Mouse (Mus musculus): ENCODE results near the gene Igsf9b. TPM values are rescaled to one million over a fixed set of nuclear protein-coding genes. Genes with fewer than 3 reads are reported as not detected.

Gene Igsf9b
- polyA plus RNA-seq, 1 experiment from 2014 or later, result 0.08 TPM

DNA sequence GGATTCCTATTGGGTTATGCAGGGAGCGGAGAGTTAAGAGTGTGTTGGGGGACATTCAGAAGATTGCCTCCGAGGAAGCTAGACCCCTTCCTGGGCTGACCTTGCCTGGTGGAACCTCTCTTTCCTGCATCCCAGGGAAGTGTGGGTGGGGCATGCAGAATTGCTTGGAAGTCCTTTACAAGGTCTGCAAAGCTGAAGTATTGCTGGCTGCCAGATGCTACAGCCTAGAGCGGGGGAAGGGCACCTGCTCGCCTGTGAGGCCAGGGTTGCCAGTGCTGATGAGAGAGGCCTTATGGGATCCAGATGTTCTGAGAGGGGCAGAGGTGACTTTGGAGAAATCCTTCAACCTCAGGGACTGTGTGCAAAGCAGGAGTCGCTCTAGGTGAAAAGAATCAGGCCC lies 2.5 kb downstream of the Igsf9b start:
- H3K4me3 ChIP-seq (ENCODE audit: low read depth, low read length), result no peak overlapping the region
- no peaks in the 10 kb centered on the region for H3K4me1 ChIP-seq (ENCODE audit: control insufficient read depth, low read depth, low read length)
- no peak for ATAC-seq (ENCODE audit: low read depth)
- H3K36me3 ChIP-seq (ENCODE audit: control insufficient read depth, insufficient read depth), result no peaks in the 10 kb centered on the region
- H3K27me3 ChIP-seq (ENCODE audit: control insufficient read depth, insufficient read depth, low read depth, low read length), result peaks cover 43% of the 10 kb centered on the region
- no peak overlapping the region for H3K4me2 ChIP-seq (ENCODE audit: low read depth, low read length)
- H3K9me3 ChIP-seq (replicated peaks; ENCODE audit: control insufficient read depth, low read length), result no peaks in the 10 kb centered on the region
- WGBS (ENCODE audit: insufficient replicate concordance), result 37% methylated on average over 5 of the region's 5 CpGs
- H3K27ac ChIP-seq (ENCODE audit: low read length), result no peak overlapping the region
- no peak overlapping the region for H3K9ac ChIP-seq (ENCODE audit: low read depth, low read length)

DNA sequence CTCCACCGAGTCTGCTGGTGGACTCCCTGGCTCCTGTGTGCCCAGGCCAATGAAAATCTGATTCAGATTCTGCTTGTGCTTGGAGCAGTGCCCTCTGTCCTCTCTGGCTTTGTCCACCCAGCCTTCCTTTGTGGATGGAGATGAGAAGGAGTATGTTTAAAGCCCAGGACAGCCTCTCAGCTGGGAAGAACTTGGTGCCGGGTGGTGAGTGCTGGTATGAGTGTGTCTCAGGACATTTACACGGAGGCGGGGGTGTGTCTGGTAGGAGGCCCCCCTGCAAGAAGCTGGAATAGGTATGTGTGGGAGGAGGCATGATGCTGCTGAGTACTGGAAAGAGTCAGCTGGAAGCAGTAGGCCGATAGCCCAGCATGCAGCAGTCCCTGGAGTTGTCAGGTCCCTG lies 3.3 kb downstream of the Igsf9b start:
- ATAC-seq (ENCODE audit: low read depth), result no peak
- peaks cover 43% of the 10 kb centered on the region for H3K27me3 ChIP-seq (ENCODE audit: control insufficient read depth, insufficient read depth, low read depth, low read length)
- H3K4me2 ChIP-seq (ENCODE audit: low read depth, low read length), result no peak overlapping the region
- H3K27ac ChIP-seq (ENCODE audit: low read length), result no peak overlapping the region
- no peaks in the 10 kb centered on the region for H3K36me3 ChIP-seq (ENCODE audit: control insufficient read depth, insufficient read depth)
- no peaks in the 10 kb centered on the region for H3K4me1 ChIP-seq (ENCODE audit: control insufficient read depth, low read depth, low read length)
- WGBS (ENCODE audit: insufficient replicate concordance), result 44% methylated on average over 5 of the region's 5 CpGs
- H3K9ac ChIP-seq (ENCODE audit: low read depth, low read length), result no peak overlapping the region
- H3K4me3 ChIP-seq (ENCODE audit: low read depth, low read length), result no peak overlapping the region
- no peaks in the 10 kb centered on the region for H3K9me3 ChIP-seq (replicated peaks; ENCODE audit: control insufficient read depth, low read length)

DNA sequence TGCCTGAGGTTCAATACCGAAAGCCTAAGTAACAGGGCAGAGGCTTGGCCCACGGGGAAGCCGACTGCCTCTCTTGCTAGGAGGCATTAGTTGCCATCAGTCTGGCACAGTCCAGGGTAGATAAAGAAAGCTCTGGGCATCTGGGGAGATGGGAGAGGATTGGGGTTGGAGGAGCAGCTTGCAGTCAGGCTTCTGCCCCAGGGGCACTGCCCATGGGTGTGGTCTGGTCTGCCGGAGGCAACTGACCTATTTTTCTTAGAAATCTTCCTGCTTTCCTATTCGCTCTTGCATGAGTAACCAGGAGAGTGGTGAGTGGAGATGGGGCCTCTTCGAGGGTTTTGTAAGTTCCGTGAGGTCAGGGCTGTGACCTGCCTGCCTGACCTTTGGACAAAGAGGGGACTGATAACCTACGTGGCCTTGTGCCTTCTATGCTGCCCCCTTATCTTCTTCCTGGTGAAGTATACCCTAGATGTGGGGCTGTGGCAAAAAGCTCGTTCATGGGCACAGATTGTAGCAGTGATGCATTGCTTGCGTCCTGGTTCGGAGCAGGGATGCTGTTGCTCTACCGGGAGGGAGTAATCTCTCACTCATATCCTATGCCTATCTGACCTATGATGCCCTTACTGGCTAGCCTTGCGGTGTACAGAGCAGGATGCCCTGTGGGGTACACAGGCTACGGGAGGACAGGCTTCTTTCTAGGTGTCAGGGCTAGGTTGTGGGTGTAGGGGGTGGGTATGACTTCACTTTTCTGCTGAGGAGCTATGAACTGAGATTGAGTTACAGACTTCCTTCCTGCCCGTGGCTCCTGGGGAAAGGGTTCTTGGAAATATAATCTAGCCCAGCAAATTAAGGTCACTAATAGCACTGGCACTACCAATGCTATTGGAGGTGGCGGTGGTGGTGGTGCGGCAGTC lies 4.8 kb downstream of the Igsf9b start:
- no peak overlapping the region for H3K9ac ChIP-seq (ENCODE audit: low read depth, low read length)
- no peaks in the 10 kb centered on the region for H3K36me3 ChIP-seq (ENCODE audit: control insufficient read depth, insufficient read depth)
- no peak for ATAC-seq (ENCODE audit: low read depth)
- H3K4me2 ChIP-seq (ENCODE audit: low read depth, low read length), result no peak overlapping the region
- H3K27ac ChIP-seq (ENCODE audit: low read length), result no peak overlapping the region
- no peak overlapping the region for H3K4me3 ChIP-seq (ENCODE audit: low read depth, low read length)
- H3K9me3 ChIP-seq (replicated peaks; ENCODE audit: control insufficient read depth, low read length), result no peaks in the 10 kb centered on the region
- no peaks in the 10 kb centered on the region for H3K4me1 ChIP-seq (ENCODE audit: control insufficient read depth, low read depth, low read length)
- H3K27me3 ChIP-seq (ENCODE audit: control insufficient read depth, insufficient read depth, low read depth, low read length), result peaks cover 30% of the 10 kb centered on the region
- WGBS (ENCODE audit: insufficient replicate concordance), result 52% methylated on average over 17 of the region's 17 CpGs

DNA sequence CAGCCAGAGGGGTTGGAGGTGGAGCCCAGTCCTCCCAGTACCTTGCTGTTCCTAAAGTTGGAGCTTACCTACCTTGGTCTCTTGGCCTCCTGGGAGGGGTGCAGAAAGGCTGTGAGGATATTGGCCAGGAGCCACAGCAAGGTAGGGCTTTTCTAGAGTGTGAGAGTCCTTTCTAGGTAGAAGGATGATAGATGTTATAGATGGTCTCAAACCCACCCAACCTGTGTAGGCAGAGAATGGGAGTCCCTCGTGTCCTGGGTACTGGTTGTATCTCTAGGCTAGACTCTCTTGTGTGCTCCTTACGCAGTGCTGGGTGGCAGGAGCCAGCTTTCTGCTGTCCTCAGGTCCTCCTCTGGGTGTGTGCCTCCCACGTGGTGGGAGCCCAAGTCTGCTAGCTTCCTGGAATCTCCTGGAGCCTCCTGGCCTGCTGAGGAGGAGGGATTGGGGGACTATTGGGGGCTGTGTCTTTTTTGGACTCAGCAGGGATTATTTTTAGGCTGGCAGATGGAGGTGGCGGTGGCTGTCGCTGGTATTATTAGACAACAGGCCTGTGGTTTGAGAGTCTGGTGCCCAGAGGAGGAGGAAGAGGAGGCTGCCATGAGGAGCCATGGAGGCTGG lies 5.6 kb downstream of the Igsf9b start:
- no peak overlapping the region for H3K4me2 ChIP-seq (ENCODE audit: low read depth, low read length)
- no peaks in the 10 kb centered on the region for H3K36me3 ChIP-seq (ENCODE audit: control insufficient read depth, insufficient read depth)
- peaks cover 22% of the 10 kb centered on the region for H3K27me3 ChIP-seq (ENCODE audit: control insufficient read depth, insufficient read depth, low read depth, low read length)
- H3K9ac ChIP-seq (ENCODE audit: low read depth, low read length), result no peak overlapping the region
- 34% methylated on average over 5 of the region's 5 CpGs for WGBS (ENCODE audit: insufficient replicate concordance)
- no peaks in the 10 kb centered on the region for H3K9me3 ChIP-seq (replicated peaks; ENCODE audit: control insufficient read depth, low read length)
- H3K4me1 ChIP-seq (ENCODE audit: control insufficient read depth, low read depth, low read length), result no peaks in the 10 kb centered on the region
- H3K27ac ChIP-seq (ENCODE audit: low read length), result no peak overlapping the region
- no peak overlapping the region for H3K4me3 ChIP-seq (ENCODE audit: low read depth, low read length)
- ATAC-seq (ENCODE audit: low read depth), result no peak

DNA sequence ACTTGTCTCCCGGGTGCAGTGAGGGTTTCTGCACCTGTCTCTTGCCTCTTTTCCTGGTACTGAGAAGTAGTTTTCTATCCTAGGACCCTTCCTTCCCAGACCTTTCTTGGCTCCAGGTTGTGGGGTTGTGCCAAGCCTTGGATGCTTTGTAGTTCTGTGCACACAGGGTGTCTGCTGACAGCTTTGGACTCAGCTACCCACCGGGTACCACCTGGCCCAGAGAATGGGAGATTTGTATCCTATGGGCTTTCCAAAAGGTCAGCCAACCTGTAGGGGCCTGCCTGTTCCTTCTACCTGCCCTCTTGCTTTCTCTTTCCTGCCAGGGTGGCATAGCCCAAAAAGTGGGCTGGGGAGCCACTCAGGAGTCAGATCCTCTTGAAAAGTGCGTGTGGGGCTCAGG lies 6.5 kb downstream of the Igsf9b start:
- H3K4me1 ChIP-seq (ENCODE audit: control insufficient read depth, low read depth, low read length), result no peaks in the 10 kb centered on the region
- 33% methylated on average over 3 of the region's 3 CpGs for WGBS (ENCODE audit: insufficient replicate concordance)
- no peaks in the 10 kb centered on the region for H3K36me3 ChIP-seq (ENCODE audit: control insufficient read depth, insufficient read depth)
- H3K9ac ChIP-seq (ENCODE audit: low read depth, low read length), result no peak overlapping the region
- no peak overlapping the region for H3K4me3 ChIP-seq (ENCODE audit: low read depth, low read length)
- no peak for ATAC-seq (ENCODE audit: low read depth)
- no peaks in the 10 kb centered on the region for H3K9me3 ChIP-seq (replicated peaks; ENCODE audit: control insufficient read depth, low read length)
- H3K4me2 ChIP-seq (ENCODE audit: low read depth, low read length), result no peak overlapping the region
- H3K27me3 ChIP-seq (ENCODE audit: control insufficient read depth, insufficient read depth, low read depth, low read length), result peaks cover 13% of the 10 kb centered on the region
- H3K27ac ChIP-seq (ENCODE audit: low read length), result no peak overlapping the region

DNA sequence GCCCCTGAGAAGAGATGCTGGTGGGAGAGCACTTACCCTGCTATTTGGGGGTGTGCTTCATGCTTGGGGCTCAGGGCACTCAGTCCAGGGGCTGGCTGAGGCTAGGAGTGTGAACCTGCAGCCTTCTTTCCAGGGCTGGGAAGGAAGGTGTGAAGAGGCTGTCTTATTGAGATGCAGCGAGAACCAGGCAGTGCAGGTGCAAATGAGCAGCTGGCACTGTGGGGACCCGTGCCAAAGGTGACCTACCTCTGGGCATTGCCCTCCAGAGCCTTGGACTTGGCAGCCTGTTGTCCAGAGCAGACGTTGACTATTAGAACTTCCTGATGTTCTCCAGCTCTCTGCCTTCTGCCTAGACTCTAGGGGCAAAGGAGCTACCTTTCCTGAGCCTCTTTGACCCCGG lies 7.6 kb downstream of the Igsf9b start:
- Histone ChIP-seq H3K27ac (ENCODE audit: low read length) (no peak overlapping the region), H3K4me1 (ENCODE audit: control insufficient read depth, low read depth, low read length) (no peaks in the 10 kb centered on the region), H3K4me3 (ENCODE audit: low read depth, low read length) (no peak overlapping the region), H3K4me2 (ENCODE audit: low read depth, low read length) (no peak overlapping the region), H3K27me3 (ENCODE audit: control insufficient read depth, insufficient read depth, low read depth, low read length) (peaks cover 2% of the 10 kb centered on the region), H3K9ac (ENCODE audit: low read depth, low read length) (no peak overlapping the region), H3K9me3 (replicated peaks; ENCODE audit: control insufficient read depth, low read length) (no peaks in the 10 kb centered on the region), H3K36me3 (ENCODE audit: control insufficient read depth, insufficient read depth) (no peaks in the 10 kb centered on the region)
- ATAC-seq (ENCODE audit: low read depth), result no peak
- 24% methylated on average over 4 of the region's 4 CpGs for WGBS (ENCODE audit: insufficient replicate concordance)

DNA sequence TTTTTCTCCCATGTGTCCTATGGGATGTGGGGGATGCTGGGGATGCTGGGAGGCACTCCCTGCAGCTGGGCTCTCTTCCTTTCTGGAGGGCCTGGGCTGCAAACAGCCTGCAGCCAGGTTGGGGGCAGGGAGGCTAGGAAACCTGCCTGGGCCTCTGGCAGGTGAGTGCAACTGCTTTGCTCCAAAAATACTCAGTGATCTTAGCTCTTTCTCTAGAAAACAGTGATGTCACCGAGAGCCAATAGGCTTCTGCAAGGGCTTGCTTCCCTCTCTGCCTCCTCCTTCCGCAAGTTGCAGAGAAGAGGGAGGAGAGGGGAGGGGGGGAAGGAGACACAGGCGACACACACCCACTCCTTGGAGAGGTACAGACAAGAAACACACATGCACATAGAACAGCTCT lies 8.3 kb downstream of the Igsf9b start:
- Histone ChIP-seq H3K36me3 (ENCODE audit: control insufficient read depth, insufficient read depth) (no peaks in the 10 kb centered on the region), H3K4me2 (ENCODE audit: low read depth, low read length) (no peak overlapping the region), H3K4me3 (ENCODE audit: low read depth, low read length) (no peak overlapping the region), H3K9ac (ENCODE audit: low read depth, low read length) (no peak overlapping the region), H3K27ac (ENCODE audit: low read length) (no peak overlapping the region), H3K4me1 (ENCODE audit: control insufficient read depth, low read depth, low read length) (no peaks in the 10 kb centered on the region), H3K9me3 (replicated peaks; ENCODE audit: control insufficient read depth, low read length) (no peaks in the 10 kb centered on the region), H3K27me3 (ENCODE audit: control insufficient read depth, insufficient read depth, low read depth, low read length) (no peaks in the 10 kb centered on the region)
- no peak for ATAC-seq (ENCODE audit: low read depth)
- 16% methylated on average over 3 of the region's 3 CpGs for WGBS (ENCODE audit: insufficient replicate concordance)

DNA sequence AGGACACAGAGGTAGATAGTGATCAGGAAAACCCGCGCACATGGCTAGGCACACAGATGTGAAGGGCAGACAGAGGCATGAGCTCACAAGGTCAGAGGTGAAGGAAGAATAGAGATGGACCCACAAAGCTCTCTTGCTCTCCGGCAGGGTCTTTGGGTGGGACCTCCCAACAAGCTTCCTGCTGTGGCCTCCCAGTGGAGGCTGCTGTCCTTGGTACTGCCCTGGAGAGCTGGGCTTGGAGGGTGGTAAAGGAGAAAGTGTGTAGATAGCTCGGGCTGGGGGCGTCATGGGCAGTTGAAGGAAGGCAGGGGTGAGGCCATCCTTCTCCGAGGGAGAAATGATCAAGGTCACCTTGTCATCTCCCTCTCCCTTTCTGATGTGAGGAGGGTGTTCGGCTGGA lies 9.0 kb downstream of the Igsf9b start:
- Histone ChIP-seq H3K36me3 (ENCODE audit: control insufficient read depth, insufficient read depth) (no peaks in the 10 kb centered on the region), H3K27me3 (ENCODE audit: control insufficient read depth, insufficient read depth, low read depth, low read length) (no peaks in the 10 kb centered on the region), H3K27ac (ENCODE audit: low read length) (no peak overlapping the region), H3K9me3 (replicated peaks; ENCODE audit: control insufficient read depth, low read length) (no peaks in the 10 kb centered on the region), H3K4me3 (ENCODE audit: low read depth, low read length) (no peak overlapping the region), H3K9ac (ENCODE audit: low read depth, low read length) (no peak overlapping the region), H3K4me1 (ENCODE audit: control insufficient read depth, low read depth, low read length) (no peaks in the 10 kb centered on the region), H3K4me2 (ENCODE audit: low read depth, low read length) (no peak overlapping the region)
- 21% methylated on average over 7 of the region's 7 CpGs for WGBS (ENCODE audit: insufficient replicate concordance)
- ATAC-seq (ENCODE audit: low read depth), result no peak

DNA sequence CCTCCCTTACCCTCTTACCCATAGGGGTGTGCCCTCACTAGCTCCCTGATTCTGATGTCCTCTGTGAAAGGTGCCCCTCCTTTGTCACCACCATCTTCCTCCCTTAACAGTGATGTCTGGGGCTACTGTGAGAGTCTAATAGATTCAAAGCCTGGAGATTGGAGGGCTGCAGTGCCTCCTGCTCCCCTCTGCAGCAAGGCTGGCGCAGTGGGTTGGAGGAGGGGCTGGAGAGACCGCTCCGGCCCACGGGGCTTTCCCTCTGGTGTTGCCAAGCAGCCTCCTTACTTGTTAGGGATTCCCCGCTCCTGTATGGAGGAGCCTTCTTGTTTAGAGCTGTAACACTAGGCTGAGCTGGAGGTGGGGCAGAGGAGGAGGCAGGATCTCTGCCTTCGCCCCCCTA lies 9.6 kb downstream of the Igsf9b start:
- Histone ChIP-seq H3K9me3 (replicated peaks; ENCODE audit: control insufficient read depth, low read length) (no peaks in the 10 kb centered on the region), H3K4me2 (ENCODE audit: low read depth, low read length) (no peak overlapping the region), H3K9ac (ENCODE audit: low read depth, low read length) (no peak overlapping the region), H3K4me3 (ENCODE audit: low read depth, low read length) (no peak overlapping the region), H3K27me3 (ENCODE audit: control insufficient read depth, insufficient read depth, low read depth, low read length) (no peaks in the 10 kb centered on the region), H3K27ac (ENCODE audit: low read length) (no peak overlapping the region), H3K4me1 (ENCODE audit: control insufficient read depth, low read depth, low read length) (no peaks in the 10 kb centered on the region), H3K36me3 (ENCODE audit: control insufficient read depth, insufficient read depth) (no peaks in the 10 kb centered on the region)
- no peak for ATAC-seq (ENCODE audit: low read depth)
- 43% methylated on average over 6 of the region's 6 CpGs for WGBS (ENCODE audit: insufficient replicate concordance)

Measured in liver, embryonic 16.5 days (tissue).